Mouse (Mus musculus) MEL (cell line): Measurements from ENCODE around the gene Rasl10a.

Experiments used
- CHD1 ChIP-seq: IDR thresholded peaks from 2 replicates; pipeline ENCODE4 v1.6.1; 2012; ENCODE audit warnings: low read depth, mild to moderate bottlenecking, inconsistent platforms, low read length, improper control_type of control experiment
- CTCF ChIP-seq, 3 experiments: IDR thresholded peaks in 2 of 3; conservative IDR thresholded peaks in 1 of 3; 2 replicates each; pipeline ENCODE4 v1.5.1; 2011 to 2012; ENCODE audit warnings: low read length in 3 of 3, low read depth in 2 of 3, mild to moderate bottlenecking in 2 of 3, improper control_type of control experiment in 1 of 3, inconsistent platforms in 1 of 3, mixed read lengths in 1 of 3, moderate library complexity in 1 of 3; ENCODE audit not compliant: control insufficient read depth in 1 of 3, insufficient read depth in 1 of 3, poor library complexity in 1 of 3, severe bottlenecking in 1 of 3
- GABPA ChIP-seq: IDR thresholded peaks from 2 replicates; pipeline ENCODE4 v1.6.1; 2012; ENCODE audit warnings: low read depth, mild to moderate bottlenecking, inconsistent platforms, low read length, improper control_type of control experiment, moderate library complexity
- HCFC1 ChIP-seq: IDR thresholded peaks from 2 replicates; pipeline ENCODE4 v1.6.1; 2012; ENCODE audit warnings: low read depth, mild to moderate bottlenecking, inconsistent platforms, low read length, improper control_type of control experiment, moderate library complexity
- JUND ChIP-seq: IDR thresholded peaks from 2 replicates; pipeline ENCODE4 v1.6.1; 2011; ENCODE audit warnings: low read depth, mild to moderate bottlenecking, improper control_type of control experiment, low read length
- POLR2A ChIP-seq, 2 experiments: IDR thresholded peaks; 2 replicates each; pipeline ENCODE4 v1.6.1; 2011 to 2012; ENCODE audit warnings: low read length in 2 of 2, mild to moderate bottlenecking in 2 of 2, control low read depth in 1 of 2, improper control_type of control experiment in 1 of 2, low read depth in 1 of 2, moderate library complexity in 1 of 2; ENCODE audit not compliant: control insufficient read depth in 1 of 2, insufficient read depth in 1 of 2, poor library complexity in 1 of 2
- TAL1 ChIP-seq: IDR thresholded peaks from 2 replicates; pipeline ENCODE4 v1.6.1; 2012; ENCODE audit warnings: mild to moderate bottlenecking, inconsistent platforms, low read length, moderate library complexity, mixed read lengths
- TBP ChIP-seq: IDR thresholded peaks from 2 replicates; pipeline ENCODE4 v1.8.0; 2011; ENCODE audit warnings: low read depth, low read length, improper control_type of control experiment
- USF1 ChIP-seq: IDR thresholded peaks from 2 replicates; pipeline ENCODE4 v1.6.1; 2014; ENCODE audit warnings: low read depth, mild to moderate bottlenecking, inconsistent platforms, low read length, improper control_type of control experiment, moderate library complexity
- USF2 ChIP-seq, 2 experiments: IDR thresholded peaks; 2 replicates each; pipeline ENCODE4 v1.6.1; 2011 to 2012; ENCODE audit warnings: improper control_type of control experiment in 2 of 2, low read length in 2 of 2, borderline replicate concordance in 1 of 2, inconsistent platforms in 1 of 2, low read depth in 1 of 2, mild to moderate bottlenecking in 1 of 2; ENCODE audit not compliant: insufficient read depth in 1 of 2
- ZMIZ1 ChIP-seq: IDR thresholded peaks from 2 replicates; pipeline ENCODE4 v1.6.1; 2012; ENCODE audit warnings: low read depth, mild to moderate bottlenecking, inconsistent platforms, low read length, improper control_type of control experiment, moderate library complexity
- ZNF384 ChIP-seq: IDR thresholded peaks from 2 replicates; pipeline ENCODE4 v1.6.1; 2012; ENCODE audit warnings: low read depth, mild to moderate bottlenecking, inconsistent platforms, low read length, improper control_type of control experiment

DNA sequence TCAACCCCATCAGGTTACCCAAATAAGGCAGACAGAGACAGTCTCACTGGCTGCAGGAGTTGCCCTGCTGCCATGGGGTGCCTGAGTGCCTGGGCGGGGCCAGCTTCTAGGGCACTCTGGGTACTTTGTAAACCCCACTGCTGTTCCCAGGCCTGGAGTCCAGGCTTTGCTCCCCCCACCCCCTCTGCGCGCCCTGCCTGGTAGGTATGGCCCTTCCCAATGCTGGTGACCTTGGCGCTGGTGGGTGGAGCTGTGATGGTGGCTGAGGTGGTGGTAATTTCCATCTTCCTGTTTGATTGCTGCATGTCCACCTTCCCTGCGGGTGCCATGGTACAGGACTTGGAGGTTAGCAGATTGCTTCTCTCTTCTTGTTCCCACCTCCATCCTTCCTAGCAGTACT, 17.3 kb upstream of the Rasl10a start:
- TF ChIP-seq CTCF (IDR thresholded peaks at IDR 0.05 in 2 of 3, conservative IDR thresholded peaks at IDR 0.05 in 1 of 3; ENCODE audit: control insufficient read depth in 1 of 3, insufficient read depth in 1 of 3, low read depth in 2 of 3, low read length in 3 of 3, poor library complexity in 1 of 3, severe bottlenecking in 1 of 3) (no peak), POLR2A (IDR thresholded peaks at IDR 0.05; ENCODE audit: control insufficient read depth in 1 of 2, insufficient read depth in 1 of 2, low read depth in 1 of 2, low read length in 2 of 2, poor library complexity in 1 of 2) (no peak), TBP (no peak), ZMIZ1 (no peak), JUND (no peak), CHD1 (no peak), HCFC1 (no peak), GABPA (no peak), TAL1 (no peak), USF1 (no peak), USF2 (IDR thresholded peaks at IDR 0.05; ENCODE audit: borderline replicate concordance in 1 of 2, insufficient read depth in 1 of 2, low read depth in 1 of 2, low read length in 2 of 2) (no peak), ZNF384 (no peak)
